Mouse (Mus musculus) thymus, postnatal 0 days (tissue): Measurements from ENCODE around the gene Zfp704. TPM values are rescaled to one million over a fixed set of nuclear protein-coding genes. Genes with fewer than 3 reads are reported as not detected.

Source experiments
- DNase-seq: peaks from one replicate; pipeline ENCODE4 v3.0.0-alpha.2; 2015; ENCODE audit warnings: low spot score
- polyA plus RNA-seq: library from polyadenylated mRNA; unstranded; fragments of >200 nt; fragmentation: Nextera tagmentation; extraction: Ambion mirVana; gene quantifications from 2 replicates; pipeline ENCODE4 v1.2.1, GENCODE M21; 2015

Gene Zfp704
- polyA plus RNA-seq = 2.5 and 4.7 TPM in 2 replicates

- peak; percentile 74 for DNase-seq
Observed at GRCm38 (mm10) chr3:9609581-9610341, at the start of gene Zfp704. Gene Zfp704, minus strand, starts transcription at chr3:9610085.

GRCm38 (mm10) chr3:9633036-9634005 lies 23.4 kb upstream of the Zfp704 start:
- DNase-seq = peak; percentile 84

DNA sequence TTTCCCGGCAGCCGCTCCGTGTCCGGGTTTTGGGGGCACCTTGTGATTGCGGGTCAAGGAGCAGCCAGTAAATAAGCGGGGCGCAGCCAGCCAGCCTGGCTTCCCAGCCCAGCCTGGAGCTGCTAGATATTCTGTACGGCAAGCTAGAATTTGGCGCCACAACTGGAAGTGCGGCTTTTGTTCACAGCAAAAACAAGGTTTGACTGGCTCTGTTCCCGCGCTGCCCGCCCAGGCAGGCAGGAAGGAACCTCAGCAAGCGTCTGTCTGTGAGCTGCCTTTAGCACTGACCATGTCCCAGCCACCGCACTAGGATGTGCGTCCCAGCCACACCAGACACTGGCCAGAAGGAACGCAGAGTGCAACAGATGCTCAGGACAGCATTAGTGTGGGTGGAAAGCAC lies 20.1 kb upstream of the Zfp704 start:
- peak; percentile 27 for DNase-seq

DNA sequence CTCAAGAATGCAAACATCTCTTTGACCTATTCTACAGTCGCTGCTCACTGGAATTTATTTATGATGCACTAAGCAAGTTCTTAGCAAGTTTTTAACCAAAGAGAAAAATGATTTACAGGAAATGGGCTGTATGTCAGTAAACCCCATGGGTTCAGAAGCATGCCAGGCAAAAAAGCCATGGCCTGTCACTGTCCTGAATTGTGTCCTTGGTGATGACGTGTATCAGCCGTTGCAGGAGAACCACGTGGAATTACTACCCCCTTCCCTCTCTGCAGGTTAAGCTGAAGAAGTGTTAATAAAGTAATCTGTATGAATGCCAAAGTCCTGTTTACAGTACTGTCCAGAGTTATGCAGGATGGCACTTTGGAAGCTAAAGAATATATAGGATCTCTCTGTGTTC lies 18.2 kb upstream of the Zfp704 start:
- no peak for DNase-seq

- peak; percentile 26 for DNase-seq
Observed at GRCm38 (mm10) chr3:9626149-9626548, 16.3 kb upstream of the Zfp704 start.

GRCm38 (mm10) chr3:9620611-9621010 lies 10.7 kb upstream of the Zfp704 start:
- no peak for DNase-seq

- no peak for DNase-seq
Observed at GRCm38 (mm10) chr3:9619562-9620275, 9.8 kb upstream of the Zfp704 start.

DNA sequence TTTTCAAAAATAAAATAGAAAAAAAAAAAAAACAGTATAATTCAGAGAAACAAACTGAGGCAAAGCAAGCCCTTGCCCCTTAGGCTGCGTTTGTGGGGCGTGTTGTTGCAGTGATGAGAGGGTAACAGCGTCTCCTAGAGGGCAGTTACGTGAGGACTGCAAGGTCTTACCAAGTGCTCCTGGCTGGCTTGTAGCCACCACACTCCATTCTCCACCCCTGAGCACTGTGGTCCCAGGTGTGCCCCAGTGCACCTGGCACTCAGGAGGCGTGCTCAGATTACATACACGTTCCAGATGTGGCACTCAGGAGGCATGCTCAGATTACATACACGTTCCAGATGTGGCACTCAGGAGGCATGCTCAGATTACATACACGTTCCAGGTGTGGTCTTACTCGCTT lies 7.2 kb upstream of the Zfp704 start:
- no peak for DNase-seq

DNA sequence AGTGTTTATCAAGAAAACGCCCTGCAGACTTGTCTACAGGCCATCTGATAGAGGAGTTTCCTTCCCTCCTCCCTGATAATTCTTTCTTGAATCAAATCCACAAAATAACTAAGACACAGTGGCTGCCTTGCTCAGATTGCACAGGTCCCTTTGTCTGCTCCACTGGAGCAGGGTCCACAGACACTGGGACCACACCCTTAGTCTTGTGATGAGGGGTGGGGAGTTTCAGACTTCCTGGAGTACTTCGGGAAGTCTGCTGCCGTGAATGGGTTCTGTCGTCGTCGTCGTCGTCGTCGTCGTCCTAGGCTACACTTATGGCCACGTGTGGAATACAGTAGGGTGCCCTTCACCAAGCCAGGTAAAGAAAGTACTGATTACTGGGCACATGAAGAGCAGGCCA lies 4.8 kb upstream of the Zfp704 start:
- DNase-seq = no peak

DNA sequence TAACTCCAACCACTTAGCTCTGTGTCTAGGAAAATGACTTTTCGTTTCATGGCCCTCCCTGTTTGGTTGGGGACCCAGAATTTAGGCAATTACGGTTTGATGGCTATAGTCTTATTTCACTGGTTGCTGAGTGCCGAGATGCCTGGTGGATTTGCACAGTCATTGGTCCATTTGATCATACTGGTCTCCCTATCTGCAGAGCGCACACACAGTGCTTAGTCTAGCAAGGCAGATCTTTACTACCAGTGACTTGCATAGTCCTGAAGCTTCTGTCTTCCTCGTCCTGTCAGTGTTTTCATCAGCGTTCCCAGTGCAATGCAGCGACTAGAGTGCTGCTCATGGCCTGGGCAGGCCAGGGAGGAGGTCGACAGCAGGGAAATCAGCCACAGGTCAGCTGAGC lies 4.1 kb upstream of the Zfp704 start:
- no peak for DNase-seq

- no peak for DNase-seq
Observed at GRCm38 (mm10) chr3:9611226-9611625, 1.3 kb upstream of the Zfp704 start.

DNA sequence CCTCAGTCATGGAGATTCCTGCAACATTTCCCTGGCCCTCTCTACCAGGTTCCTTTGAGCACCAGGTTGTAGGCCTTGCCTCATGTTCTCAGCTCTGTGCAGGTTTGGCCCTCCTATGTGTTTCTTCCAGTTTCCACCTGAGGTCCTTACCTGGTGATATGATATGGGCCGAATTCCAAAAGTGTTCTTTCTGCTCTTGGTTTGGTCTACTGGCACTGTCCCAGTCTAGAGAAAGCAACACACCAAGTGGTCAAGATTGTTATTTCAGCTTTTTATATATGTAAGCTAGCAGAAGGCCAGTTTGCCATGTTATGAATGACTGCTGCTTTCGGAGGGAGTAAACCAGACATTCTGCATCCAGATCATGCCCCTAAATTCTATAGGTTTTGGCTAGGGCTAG lies 541 bp upstream of the Zfp704 start:
- DNase-seq = no peak

DNA sequence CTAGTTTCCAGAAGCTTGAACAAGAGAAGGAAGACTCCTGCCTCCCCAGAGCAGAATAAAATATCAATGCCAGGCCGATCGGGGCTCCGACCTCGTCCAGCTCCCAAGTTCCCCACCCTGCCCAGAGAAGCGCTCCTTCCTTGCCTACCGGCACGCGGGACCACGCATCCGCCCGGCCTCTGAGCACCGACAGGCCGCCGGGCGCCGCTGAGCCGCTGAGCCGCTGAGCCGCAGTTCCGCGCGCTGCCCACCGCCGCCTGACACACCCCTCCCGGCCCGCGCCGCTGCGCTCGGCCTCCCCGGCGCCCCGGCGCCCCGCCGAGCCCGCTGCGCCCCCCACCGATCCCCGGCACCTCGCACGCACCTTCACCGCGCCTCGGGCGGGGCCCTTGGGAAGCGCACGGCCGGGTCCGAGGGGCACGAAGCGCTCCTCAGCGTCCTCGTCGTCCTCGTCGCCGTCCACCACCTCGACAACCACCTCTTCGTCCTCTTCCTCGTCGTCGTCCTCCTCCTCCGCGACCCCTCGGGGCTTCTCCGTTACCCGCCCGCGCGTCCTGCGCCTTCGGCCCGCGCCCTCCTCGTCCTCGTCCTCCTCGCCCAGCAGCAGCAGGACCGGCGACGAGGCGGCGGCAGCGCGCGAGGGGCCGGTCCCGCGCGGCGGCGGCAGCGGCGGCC lies 842 bp downstream of the Zfp704 start:
- peak; percentile 50 for DNase-seq

- peak; percentile 58 for DNase-seq
Observed at GRCm38 (mm10) chr3:9608441-9608905, 1.4 kb downstream of the Zfp704 start.

DNA sequence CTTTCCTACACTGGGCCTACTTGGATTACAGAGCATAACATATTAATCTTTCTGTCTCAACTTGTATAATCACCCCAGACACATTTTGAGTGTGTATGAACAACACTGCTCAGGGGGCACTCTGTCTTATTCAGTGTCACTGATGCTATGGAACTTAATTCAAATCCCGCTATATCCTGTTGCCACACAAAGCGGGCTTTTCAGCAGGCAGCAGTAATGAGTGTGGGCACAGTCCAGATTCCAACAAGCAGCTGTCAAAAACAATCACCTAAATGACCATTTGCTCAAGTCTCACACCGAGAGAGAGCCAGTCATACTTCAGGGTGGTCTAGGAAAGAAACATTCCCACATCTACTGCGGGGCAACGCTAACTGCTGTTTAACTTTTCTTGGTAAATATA lies 2.2 kb downstream of the Zfp704 start:
- DNase-seq = no peak

DNA sequence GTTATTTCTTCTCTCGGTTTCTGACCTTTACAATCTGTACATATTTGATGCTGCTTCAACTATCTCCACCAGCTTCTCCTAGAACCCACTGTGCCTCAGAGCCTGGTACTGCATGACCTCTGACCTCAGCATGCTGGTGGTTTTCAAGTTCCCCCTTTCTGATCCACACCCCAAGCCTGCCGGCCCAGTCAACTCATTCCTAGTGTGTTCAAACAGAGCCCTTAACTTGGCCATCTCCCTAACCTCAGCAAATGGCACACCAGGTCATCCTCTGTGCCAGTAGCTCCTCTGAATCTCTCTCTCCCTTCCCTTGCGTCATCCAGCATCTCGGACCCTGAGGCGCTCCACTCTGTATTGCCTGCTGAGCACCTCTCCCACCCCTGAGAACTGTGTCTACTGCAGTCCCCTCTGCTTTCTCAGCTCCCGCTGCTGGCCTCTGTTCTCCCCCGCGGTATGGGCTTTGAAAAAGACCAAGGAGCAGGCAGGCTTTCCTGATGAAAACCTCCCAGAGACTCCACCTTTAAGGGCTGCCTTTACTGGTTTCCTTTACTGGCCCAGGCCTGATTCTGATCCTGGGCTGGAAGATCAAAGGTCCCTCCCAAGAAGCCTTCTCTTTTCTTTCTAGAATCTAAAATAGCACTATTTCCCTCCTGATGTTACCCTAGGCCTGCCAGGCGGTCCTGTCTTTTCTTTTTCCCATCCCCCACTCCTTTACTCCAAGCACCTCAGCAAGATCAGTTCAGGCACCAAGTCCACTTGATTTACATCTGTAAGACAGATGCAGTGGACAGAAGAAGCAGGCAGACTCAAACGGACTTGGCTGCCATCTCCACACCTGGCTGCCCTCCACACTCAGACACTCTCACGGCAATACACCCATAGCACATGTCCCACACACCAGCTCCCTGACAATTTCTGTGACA lies 3.8 kb downstream of the Zfp704 start:
- DNase-seq = no peak

GRCm38 (mm10) chr3:9604941-9605340 lies 4.9 kb downstream of the Zfp704 start:
- no peak for DNase-seq

- no peak for DNase-seq
Observed at GRCm38 (mm10) chr3:9603866-9604265, 6.0 kb downstream of the Zfp704 start.

DNA sequence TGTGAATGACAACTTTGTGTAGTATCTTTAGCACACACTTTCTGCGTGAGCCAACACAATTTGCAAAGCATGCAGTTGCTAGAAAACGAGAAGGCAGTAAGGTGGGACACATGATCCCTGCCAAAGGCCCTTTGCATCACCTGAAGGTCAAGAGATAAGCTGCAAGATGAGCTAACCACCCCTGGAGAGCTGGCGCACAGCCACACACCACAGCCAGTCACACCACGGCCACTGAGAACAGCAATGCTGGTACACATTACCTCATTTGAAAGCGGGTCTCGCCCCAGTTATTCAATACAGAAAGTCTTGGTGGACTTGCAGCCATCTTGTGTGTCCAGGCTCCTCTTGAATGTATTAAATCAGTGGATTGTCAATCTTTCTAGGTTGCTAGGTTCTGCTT lies 9.3 kb downstream of the Zfp704 start:
- DNase-seq = no peak
